ENCODE assay signal across 18 mouse cellular contexts in the genomic region with DNA sequence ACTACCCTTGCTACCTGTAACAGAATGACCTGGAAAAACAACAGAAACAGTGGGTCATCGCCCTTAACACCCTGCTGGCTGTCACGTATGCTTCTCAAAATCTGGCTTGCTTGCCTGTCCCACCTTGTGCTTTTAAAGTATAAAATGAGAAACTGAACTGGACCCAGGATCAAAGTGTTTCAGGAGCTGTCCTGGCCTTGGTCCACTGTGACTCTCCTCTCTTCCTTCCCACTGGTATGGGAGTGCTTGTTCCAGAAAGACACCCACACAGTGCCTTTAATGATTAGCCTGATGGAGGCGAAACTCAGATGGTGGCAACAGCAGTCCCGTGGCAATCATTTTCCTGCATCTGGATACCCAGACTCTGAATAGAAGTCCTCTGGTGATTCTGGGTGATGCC.
"Had no signal": no experiment of that assay in that cellular context is flagged by ENCODE, and none has a peak within 500 bp of the region (broad histone marks: within the 10 kb centered on the region; RNA-seq: fewer than 3 reads in every experiment).

No protein-coding gene starts in this region.

- H3K36me3 ChIP-seq: midbrain, embryonic 12.5 days; midbrain, embryonic 15.5 days; neural tube, embryonic 12.5 days; neural tube, embryonic 15.5 days had no signal

- H3K9me3 ChIP-seq: midbrain, embryonic 12.5 days; midbrain, embryonic 15.5 days; neural tube, embryonic 12.5 days; neural tube, embryonic 15.5 days had no signal

- H3K27ac ChIP-seq: left cerebral cortex, adult 2 months; liver, embryonic 14.5 days; macrophage; midbrain, embryonic 12.5 days; midbrain, embryonic 15.5 days; neural tube, embryonic 12.5 days; neural tube, embryonic 15.5 days; stomach, postnatal 0 days had no signal

- DNase-seq: layer of hippocampus, postnatal 36 days; lung, embryonic 14.5 days; right cerebral cortex, adult 18-20 months; right cerebral cortex, postnatal 14 days; right cerebral cortex, postnatal 4 days; thymus, adult 2 months; thymus, postnatal 14 days; thymus, postnatal 4 days had no signal

- ATAC-seq: intestine, postnatal 0 days; lung, postnatal 0 days; midbrain, embryonic 15.5 days had no signal

- H3K27me3 ChIP-seq: midbrain, embryonic 12.5 days; midbrain, embryonic 15.5 days; neural tube, embryonic 12.5 days; neural tube, embryonic 15.5 days had no signal

- H3K4me3 ChIP-seq: left cerebral cortex, adult 2 months; midbrain, embryonic 12.5 days; midbrain, embryonic 15.5 days; neural tube, embryonic 12.5 days; neural tube, embryonic 15.5 days had no signal

- H3K4me1 ChIP-seq: midbrain, embryonic 15.5 days; neural tube, embryonic 12.5 days had no signal

- H3K9ac ChIP-seq: liver, embryonic 14.5 days; lung, embryonic 14.5 days; midbrain, embryonic 12.5 days; midbrain, embryonic 15.5 days; neural tube, embryonic 12.5 days; neural tube, embryonic 15.5 days had no signal

- H3K4me2 ChIP-seq: lung, embryonic 14.5 days; midbrain, embryonic 12.5 days; midbrain, embryonic 15.5 days; neural tube, embryonic 12.5 days; neural tube, embryonic 15.5 days had no signal
